Mouse (Mus musculus) ES-E14 (cell line): Measurements from ENCODE around the gene Mydgf. TPM values are rescaled to one million over a fixed set of nuclear protein-coding genes. Genes with fewer than 3 reads are reported as not detected.

ENCODE experiments used
- DNase-seq: peaks from one replicate; pipeline ENCODE4 v3.0.0-alpha.2; 2013; ENCODE audit warnings: low read depth, low spot score
- H3K27ac ChIP-seq: 2 replicates; pipeline ENCODE4 v1.5.1; 2012; ENCODE audit warnings: low read depth, mild to moderate bottlenecking, low read length, moderate library complexity, mixed read lengths; ENCODE audit not compliant: poor library complexity, insufficient read depth, severe bottlenecking
- H3K36me3 ChIP-seq: 2 replicates; pipeline ENCODE4 v1.6.1; 2012; ENCODE audit warnings: mild to moderate bottlenecking, low read length, moderate library complexity, mixed read lengths; ENCODE audit not compliant: control insufficient read depth, poor library complexity, insufficient read depth, severe bottlenecking
- H3K4me1 ChIP-seq, 2 experiments: fragments of 150-350 bp in 1 of 2; sonication (generic) in 1 of 2; 2 replicates each; pipeline ENCODE4 v1.6.1; 2012; ENCODE audit warnings: low read length in 2 of 2, mild to moderate bottlenecking in 1 of 2, mixed read lengths in 1 of 2; ENCODE audit not compliant: control insufficient read depth in 2 of 2, insufficient read depth in 2 of 2, poor library complexity in 1 of 2
- H3K4me3 ChIP-seq, 2 experiments: fragments of 150-350 bp in 1 of 2; sonication (generic) in 1 of 2; 2 replicates each; pipeline ENCODE4 v1.5.1; 2012; ENCODE audit warnings: low read length in 2 of 2, low read depth in 1 of 2, mild to moderate bottlenecking in 1 of 2, mixed read lengths in 1 of 2; ENCODE audit not compliant: insufficient read depth in 1 of 2, poor library complexity in 1 of 2, severe bottlenecking in 1 of 2
- H3K9ac ChIP-seq: 2 replicates; pipeline ENCODE4 v1.6.1; 2012; ENCODE audit warnings: low read depth, mild to moderate bottlenecking, low read length, mixed read lengths; ENCODE audit not compliant: poor library complexity, insufficient read depth, severe bottlenecking
- H3K9me3 ChIP-seq: fragments of 150-350 bp; sonication (generic); 2 replicates; pipeline ENCODE4 v1.6.1; 2012; ENCODE audit warnings: low read depth, mild to moderate bottlenecking, low read length; ENCODE audit not compliant: control insufficient read depth, insufficient read depth
- CHD2 ChIP-seq: IDR thresholded peaks from 2 replicates; pipeline ENCODE4 v1.6.1; 2014; ENCODE audit warnings: mild to moderate bottlenecking, low read depth, low read length, inconsistent platforms
- HCFC1 ChIP-seq: IDR thresholded peaks from 2 replicates; pipeline ENCODE4 v1.6.1; 2012; ENCODE audit warnings: low read length, inconsistent platforms, borderline replicate concordance; ENCODE audit not compliant: insufficient read depth
- MAFK ChIP-seq: IDR thresholded peaks from 2 replicates; pipeline ENCODE4 v1.6.1; 2014; ENCODE audit warnings: mild to moderate bottlenecking, low read depth, low read length, inconsistent platforms; ENCODE audit not compliant: insufficient read depth
- ZC3H11A ChIP-seq: IDR thresholded peaks from 2 replicates; pipeline ENCODE4 v1.6.1; 2012; ENCODE audit warnings: low read depth, mild to moderate bottlenecking, inconsistent platforms, low read length, borderline replicate concordance
- ZNF384 ChIP-seq: IDR thresholded peaks from 2 replicates; pipeline ENCODE4 v1.6.1; 2012; ENCODE audit warnings: low read depth, low read length, inconsistent platforms
- in situ Hi-C, 2 experiments: fragments of 600-800 bp; cut with MboI; formaldehyde crosslinking; loops; one replicate each; pipeline ENCODE4 v1.15.1; 2025; ENCODE audit warnings: low sequenced_read_pairs in 2 of 2, inconsistent platforms in 1 of 2; ENCODE audit not compliant: unreplicated experiment in 2 of 2
- total RNA-seq: library from RNA; depleted of rRNA; stranded (reverse); fragments of 300-350 nt; gene quantifications from 2 replicates; pipeline ENCODE4 v1.2.3, GENCODE M21; 2012

Gene Mydgf
- total RNA-seq, 1 experiment: 71.1 TPM

DNA sequence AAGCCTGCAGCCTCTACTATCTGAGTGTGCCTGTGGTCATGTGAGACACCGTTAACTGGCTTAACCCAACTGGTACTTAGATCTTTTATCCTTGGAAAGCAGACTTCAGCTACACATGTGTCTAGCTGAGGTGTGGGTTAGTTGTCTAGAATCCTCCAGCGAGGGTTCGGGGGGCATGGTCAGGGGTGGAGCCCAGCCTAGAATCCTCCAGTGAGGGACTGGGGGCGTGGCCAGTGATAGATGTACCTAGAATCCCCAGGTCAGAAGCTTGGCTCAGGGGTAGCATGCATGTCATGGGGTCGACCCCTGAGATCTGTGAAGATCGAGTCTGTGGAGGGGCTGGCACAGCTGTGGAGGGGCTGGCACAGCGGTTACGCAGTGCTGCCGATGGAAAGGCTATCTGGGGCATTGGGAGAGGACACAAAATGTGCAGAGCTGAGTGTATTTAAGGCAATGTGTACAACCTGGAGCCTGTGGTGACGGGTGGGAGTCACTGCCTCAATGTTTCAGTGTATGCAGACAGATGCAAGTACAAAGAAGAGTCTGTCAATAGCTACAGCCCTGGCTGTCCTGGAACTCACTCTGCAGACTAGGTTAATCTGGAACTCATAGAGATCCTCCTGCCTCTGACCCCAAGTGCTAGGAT is 10.2 kb downstream of the Mydgf start:
- Histone ChIP-seq H3K36me3 (peaks cover 17% of the 10 kb centered on the region), H3K9me3 (no peaks in the 10 kb centered on the region), H3K27ac (no peak overlapping the region), H3K9ac (no peak overlapping the region), H3K4me3 (no peak overlapping the region), H3K4me1 (peaks cover 0 to 12% of the 10 kb centered on the region in 2 experiments; a peak in 1 of 4 replicates)
- no peak for DNase-seq
- TF ChIP-seq ZNF384 (no peak), CHD2 (no peak), ZC3H11A (no peak), MAFK (no peak), HCFC1 (no peak)
- in situ Hi-C loops: no loop called here

GRCm38 (mm10) chr17:56171881-56172280 is 11.8 kb downstream of the Mydgf start:
- Histone ChIP-seq H3K9ac (no peak overlapping the region), H3K4me3 (no peak overlapping the region), H3K9me3 (no peaks in the 10 kb centered on the region), H3K27ac (no peak overlapping the region), H3K4me1 (peaks cover 0 to 12% of the 10 kb centered on the region in 2 experiments; a peak in 1 of 4 replicates), H3K36me3 (peaks cover 5% of the 10 kb centered on the region)
- TF ChIP-seq ZC3H11A (no peak), ZNF384 (no peak), CHD2 (no peak), MAFK (no peak), HCFC1 (no peak)
- DNase-seq: no peak
- in situ Hi-C loops: no loop called here

DNA sequence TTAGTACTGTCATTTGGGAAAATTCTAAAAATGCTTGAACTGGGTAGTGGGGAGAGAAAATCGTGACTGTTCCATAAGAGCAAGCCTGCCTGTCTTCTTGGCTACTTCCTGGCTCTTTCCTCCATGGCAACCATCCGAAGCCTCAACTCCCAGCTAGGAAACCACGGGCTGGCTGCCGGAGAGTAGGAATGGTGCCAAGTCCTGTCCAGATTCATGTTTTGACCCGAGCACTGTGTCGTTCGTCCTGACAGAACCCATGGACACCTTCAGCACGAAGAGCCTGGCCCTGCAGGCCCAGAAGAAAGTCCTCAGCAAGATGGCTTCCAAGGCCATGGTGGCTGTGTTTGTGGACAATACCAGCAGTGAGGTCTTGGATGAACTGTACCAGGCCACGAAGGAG is 12.3 kb downstream of the Mydgf start:
- TF ChIP-seq MAFK (no peak), HCFC1 (no peak), ZNF384 (no peak), CHD2 (no peak), ZC3H11A (no peak)
- in situ Hi-C loops: no loop called here
- H3K27ac ChIP-seq: no peak overlapping the region

GRCm38 (mm10) chr17:56170636-56171035 is 13.1 kb downstream of the Mydgf start:
- no peak for DNase-seq
- in situ Hi-C loops: no loop called here
- Histone ChIP-seq H3K27ac (no peak overlapping the region), H3K9ac (no peak overlapping the region; the same call in 1 of the 2 replicates), H3K9me3 (no peaks in the 10 kb centered on the region), H3K36me3 (no peaks in the 10 kb centered on the region; the same call in 1 of the 2 replicates), H3K4me3 (peak overlapping the region in 1 of 2 experiments; percentile 13; a peak in 1 of 4 replicates), H3K4me1 (peaks cover 0 to 12% of the 10 kb centered on the region in 2 experiments; a peak in 1 of 4 replicates)
- TF ChIP-seq HCFC1: no peak
- TF ChIP-seq ZNF384: no peak
- TF ChIP-seq CHD2: no peak
- no peak for TF ChIP-seq ZC3H11A
- no peak for TF ChIP-seq MAFK

More for the DNA sequence above, 12.3 kb downstream of the Mydgf start:
- peaks cover 0 to 12% of the 10 kb centered on the region in 2 experiments; a peak in 1 of 4 replicates for H3K4me1 ChIP-seq
- H3K4me3 ChIP-seq: no peak overlapping the region
- no peak overlapping the region for H3K9ac ChIP-seq
- no peak for DNase-seq
- peaks cover under 1% of the 10 kb centered on the region for H3K36me3 ChIP-seq
- H3K9me3 ChIP-seq: no peaks in the 10 kb centered on the region
